Mouse (Mus musculus) ovary, postnatal 14 days (tissue): ENCODE results near the gene Pebp1.
A peak's percentile ranks its signal among the peaks of the same experiment; 100 is the strongest.
"Not testable (repeated sequence)": the region's sequence is repeated elsewhere in the genome, so short reads cannot be mapped to it uniquely, and the experiment has no call there.

ENCODE experiments used
- DNase-seq: peaks from one replicate; pipeline ENCODE4 v3.0.0; 2022; ENCODE audit warnings: low spot score

The Pebp1 gene

GRCm38 (mm10) chr5:117286831-117287822 is at the start of gene Pebp1:
Pebp1 (minus strand) TSS chr5:117287625.
- DNase-seq = peak; percentile 91

DNA sequence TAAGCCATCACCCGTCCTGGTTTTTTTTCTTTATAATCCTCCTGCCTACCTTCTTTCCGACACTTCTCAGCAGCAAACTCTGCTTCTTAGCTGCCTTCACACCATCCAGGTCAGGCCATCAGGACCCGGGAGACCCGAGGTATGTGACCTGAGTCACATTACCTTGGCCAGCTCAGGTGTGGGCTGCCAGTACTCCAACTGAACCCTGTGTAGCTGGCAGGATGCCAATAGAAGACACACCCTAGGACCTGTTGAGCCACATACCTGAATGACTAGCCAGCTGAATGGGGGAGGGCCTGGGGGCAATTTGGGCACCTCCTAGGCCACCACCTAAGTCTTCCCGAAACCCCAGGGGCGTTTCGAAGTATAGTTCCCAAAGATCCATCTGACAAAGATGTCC is 43.0 kb upstream of the Pebp1 start:
- no peak for DNase-seq

- no peak for DNase-seq
Observed at GRCm38 (mm10) chr5:117326408-117326807, 39.0 kb upstream of the Pebp1 start.

DNA sequence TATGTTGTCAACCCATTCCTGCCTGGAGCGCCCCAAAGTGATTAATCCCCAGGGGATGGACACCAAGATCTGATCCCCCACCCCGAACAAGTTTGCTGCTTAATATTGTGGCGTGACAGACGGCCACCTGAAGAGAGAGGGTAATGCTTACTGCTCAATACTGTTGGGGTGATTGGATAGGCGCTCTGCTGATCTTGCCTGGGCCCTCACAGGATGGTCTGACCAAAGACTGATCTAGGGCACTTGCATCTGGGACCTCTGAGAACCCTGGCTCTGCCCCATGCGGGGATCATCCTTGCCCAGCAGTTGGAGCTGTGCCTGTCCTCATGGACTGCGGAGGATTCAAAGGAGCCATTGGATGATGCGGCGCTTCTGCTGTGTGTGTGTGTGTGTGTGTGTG is 36.3 kb upstream of the Pebp1 start:
- DNase-seq = no peak

- peak; percentile 64 for DNase-seq
Observed at GRCm38 (mm10) chr5:117318741-117319629, 31.6 kb upstream of the Pebp1 start, which contains the start of gene Vsig10. Vsig10 (plus strand) TSS chr5:117319083.

GRCm38 (mm10) chr5:117314587-117315428 is 27.4 kb upstream of the Pebp1 start:
- no peak for DNase-seq

DNA sequence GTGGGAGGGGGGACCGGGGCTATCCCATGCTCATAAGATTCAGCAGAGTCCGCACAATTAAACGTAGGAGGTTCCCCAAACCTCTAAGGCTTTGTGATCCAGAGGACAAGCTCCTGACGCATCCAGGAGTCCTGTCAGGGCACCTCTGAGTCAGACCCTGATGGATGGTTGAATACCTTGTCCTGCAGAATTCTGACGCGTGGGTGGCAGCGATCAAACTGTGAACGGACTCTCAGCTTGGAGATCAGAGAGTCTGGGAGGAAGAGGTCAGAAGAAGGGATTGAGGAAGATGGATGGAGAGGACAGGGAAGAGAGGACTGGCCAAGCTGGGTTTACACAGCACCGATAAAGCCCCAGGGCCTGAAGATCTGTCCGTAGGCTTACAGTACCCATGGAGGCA is 26.5 kb upstream of the Pebp1 start:
- DNase-seq = no peak

- DNase-seq = peak; percentile 50
Observed at GRCm38 (mm10) chr5:117313420-117313819, 26.0 kb upstream of the Pebp1 start.

GRCm38 (mm10) chr5:117307699-117308098 is 20.3 kb upstream of the Pebp1 start:
- peak; percentile 67 for DNase-seq

DNA sequence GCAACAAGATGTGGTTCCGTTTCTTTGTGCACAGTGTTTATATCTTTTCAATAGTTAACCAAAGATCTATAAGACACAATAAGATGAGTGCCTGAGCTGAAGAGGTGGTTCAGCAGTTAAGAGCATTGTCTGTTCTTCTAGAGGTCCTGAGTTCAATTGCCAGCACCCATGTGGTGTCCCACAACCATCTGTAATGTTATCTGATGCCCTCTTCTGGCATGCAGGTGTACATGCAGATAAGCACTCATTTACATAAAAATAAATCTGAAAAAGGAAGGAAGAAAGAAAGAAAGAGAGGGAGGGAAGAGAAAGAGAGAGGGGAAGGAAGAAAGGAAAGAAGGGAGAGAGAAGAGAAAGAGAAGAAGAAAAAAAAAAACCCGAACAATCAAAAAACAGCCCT is 19.4 kb upstream of the Pebp1 start:
- DNase-seq = no peak

DNA sequence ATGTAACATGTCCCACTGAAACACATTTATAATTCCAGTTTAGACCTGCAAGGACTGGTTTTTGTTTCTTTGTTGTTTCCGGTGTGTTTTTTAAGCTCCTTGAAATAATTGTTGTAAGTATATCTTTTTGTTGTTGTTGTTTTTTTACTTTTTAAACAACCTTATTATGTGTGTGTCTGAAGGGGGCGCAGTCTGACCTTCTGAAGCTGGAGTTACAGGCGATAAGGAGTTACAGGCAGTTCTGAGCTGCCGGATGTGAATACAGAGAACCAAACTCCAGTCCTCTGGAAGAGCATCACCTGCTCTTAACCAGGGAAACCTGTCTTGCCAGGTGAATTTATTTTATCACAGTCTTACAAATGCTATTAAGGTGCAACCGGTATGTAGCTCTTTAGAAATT is 18.3 kb upstream of the Pebp1 start:
- no peak for DNase-seq

GRCm38 (mm10) chr5:117304947-117305346 is 17.5 kb upstream of the Pebp1 start:
- peak; percentile 80 for DNase-seq

DNA sequence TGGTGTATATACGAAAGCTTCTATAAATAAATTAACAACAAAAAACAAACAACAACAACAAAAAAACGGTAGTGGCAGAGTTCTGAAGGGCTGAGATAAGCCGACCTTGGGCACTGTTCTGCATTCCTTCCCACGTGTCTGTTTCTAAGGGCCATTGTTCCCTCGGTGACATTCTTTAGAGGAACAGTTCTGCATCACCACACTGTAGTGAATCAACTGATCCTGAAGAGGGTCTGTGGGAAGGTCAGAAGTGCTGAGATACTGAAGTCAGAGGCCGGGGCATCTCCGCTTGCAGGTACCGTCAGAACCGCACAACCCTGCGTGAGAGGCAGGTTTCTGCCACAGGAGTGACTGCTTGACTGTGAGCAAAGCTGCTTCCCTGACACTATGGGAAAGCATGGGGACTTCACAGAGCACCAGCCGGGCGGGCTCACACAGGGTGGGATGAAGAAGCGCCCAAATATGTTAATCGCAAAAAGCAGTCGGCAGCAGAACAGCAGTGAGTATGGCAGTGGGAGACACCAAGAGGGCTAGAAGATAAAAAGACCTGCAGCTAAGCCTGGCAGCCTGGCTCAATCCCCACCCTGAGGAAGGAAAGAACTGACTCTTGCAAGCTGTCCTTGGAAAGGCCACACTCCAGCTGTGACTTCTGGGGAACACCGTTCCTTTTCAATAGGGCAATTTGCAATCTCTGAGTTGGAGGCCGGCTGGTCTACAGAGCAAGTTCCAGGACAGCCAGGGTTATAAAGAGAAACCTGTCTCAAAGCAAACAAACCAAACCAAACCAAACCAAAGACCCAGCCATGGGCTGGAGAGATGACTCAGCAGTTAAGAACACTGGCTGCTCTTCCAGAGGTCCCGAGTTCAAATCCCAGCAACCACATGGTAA is 16.5 kb upstream of the Pebp1 start:
- no peak for DNase-seq

DNA sequence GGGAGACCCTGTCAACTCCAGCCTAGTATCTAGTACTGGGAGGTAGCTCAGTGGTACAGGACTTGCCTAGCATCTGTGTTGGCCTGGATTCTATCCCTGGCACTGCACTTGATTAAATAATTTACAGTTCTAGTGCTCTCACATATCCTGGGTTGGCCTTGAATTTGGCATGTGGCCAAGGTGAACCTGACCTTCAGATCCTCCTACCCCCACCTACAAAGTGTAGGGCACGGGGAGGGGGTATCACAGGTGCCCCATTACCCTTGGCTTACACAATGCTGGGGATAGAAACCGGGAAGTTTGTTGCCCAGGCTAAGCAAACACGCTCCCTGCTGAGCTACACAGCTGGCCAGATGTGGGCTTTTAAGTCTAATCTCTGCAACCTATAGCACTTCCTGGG is 15.5 kb upstream of the Pebp1 start:
- no peak for DNase-seq

DNA sequence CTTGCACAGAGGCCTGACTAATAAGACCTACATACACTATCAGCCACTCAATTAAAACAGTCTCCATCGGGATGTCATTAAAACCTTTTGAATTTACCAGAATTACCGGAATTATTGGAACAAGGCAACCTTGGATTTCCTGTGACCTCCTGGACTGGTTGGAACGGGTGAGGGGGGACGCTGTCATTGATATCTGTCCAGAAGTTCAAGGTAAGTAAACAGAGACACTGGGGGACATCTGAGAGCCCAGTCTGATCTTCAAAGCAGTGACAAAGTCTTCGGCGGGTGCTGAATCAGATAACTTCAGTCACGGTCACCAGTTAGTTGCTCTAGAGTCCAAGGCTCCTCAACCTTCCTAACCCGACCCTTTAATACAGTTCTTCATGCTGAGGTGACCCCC is 7.6 kb upstream of the Pebp1 start:
- DNase-seq = no peak

DNA sequence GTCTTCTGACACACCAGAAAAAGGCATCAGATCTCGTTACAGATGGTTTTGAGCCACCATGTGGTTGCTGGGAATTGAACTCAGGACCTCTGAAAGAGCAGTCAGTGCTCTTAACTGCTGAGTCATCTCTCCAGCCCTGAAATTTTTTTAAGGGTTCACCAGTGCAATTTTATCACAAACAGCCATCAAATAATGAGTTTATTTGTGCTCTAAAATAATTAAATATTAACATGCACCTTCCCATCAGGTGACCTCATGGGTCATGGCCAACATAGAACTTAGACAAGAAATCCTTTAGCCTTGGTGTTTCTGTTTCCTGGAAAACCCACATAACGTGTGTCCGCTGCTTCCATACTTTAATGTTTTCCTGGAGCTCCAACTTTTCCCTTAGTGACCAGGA is 6.4 kb upstream of the Pebp1 start:
- DNase-seq = not testable (repeated sequence)

GRCm38 (mm10) chr5:117292547-117292946 is 5.1 kb upstream of the Pebp1 start:
- no peak for DNase-seq

DNA sequence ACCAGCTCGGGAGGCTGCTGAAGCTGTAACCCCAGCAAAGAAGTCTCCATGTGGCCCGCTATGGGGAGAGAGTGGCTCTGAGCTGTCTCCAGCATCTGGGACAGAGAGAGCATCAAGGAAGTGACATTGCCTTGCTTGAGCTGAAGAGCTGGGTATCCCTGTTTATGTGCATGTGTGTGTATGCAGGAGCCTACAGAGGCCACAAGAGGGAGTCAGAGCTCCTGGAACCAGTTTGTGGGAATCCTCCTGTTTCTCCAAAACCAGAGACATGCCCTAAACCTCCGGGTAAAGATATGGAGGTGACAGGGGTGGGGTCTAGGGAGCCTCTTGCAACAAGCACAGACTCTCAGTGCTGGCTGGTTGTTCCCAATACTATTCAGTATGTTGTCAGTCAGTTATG is 3.9 kb upstream of the Pebp1 start:
- DNase-seq = no peak

DNA sequence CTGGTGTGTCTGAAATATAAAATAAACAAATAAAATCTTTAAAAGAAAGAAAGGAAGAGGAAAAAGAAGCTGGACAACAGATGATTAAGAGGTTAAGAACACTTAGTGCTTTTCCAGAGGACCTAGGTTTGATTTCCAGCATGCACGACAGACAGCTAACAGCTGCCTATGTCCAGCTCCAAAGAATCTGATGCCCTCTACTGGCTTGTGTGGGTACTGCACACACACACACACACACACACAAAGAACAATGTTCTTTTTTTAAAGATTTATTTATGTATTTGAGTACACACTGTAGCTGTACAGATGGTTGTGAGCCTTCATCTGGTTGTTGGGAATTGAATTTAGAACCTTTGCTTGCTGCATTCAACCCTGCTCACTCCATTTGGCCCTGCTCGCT is 2.7 kb upstream of the Pebp1 start:
- DNase-seq = no peak

DNA sequence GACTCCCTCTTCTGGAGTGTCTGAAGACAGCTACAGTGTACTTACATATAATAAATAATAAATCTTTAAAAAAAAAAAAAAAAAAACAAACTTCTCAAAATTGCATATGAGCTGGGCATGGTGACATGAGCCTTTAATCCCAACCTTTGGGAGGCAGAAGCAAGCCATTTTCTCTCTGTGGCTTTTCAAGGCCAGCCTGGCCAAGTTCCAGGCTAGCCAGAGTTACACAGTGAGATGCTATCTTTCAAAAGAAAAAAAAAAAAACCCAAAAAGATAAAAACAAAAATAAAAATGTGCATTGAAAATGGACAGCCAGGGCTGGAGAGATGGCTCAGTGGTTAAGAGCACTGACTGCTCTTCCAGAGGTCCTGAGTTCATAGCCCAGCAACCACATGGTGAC is 2.2 kb upstream of the Pebp1 start:
- DNase-seq = no peak

GRCm38 (mm10) chr5:117286286-117286685 is 1.1 kb downstream of the Pebp1 start:
- DNase-seq = no peak
